Mouse (Mus musculus) right cerebral cortex, postnatal 14 days (tissue): ENCODE measurements at regions not wholly inside any gene's neighbourhood (a gene's known extent, or its start where the extent isn't known, plus 50 kb on each side); places are given as distances from the start of the nearest gene placed in this dataset.

ENCODE experiments used
- DNase-seq: peaks from one replicate; pipeline ENCODE4 v3.0.0; 2022

DNA sequence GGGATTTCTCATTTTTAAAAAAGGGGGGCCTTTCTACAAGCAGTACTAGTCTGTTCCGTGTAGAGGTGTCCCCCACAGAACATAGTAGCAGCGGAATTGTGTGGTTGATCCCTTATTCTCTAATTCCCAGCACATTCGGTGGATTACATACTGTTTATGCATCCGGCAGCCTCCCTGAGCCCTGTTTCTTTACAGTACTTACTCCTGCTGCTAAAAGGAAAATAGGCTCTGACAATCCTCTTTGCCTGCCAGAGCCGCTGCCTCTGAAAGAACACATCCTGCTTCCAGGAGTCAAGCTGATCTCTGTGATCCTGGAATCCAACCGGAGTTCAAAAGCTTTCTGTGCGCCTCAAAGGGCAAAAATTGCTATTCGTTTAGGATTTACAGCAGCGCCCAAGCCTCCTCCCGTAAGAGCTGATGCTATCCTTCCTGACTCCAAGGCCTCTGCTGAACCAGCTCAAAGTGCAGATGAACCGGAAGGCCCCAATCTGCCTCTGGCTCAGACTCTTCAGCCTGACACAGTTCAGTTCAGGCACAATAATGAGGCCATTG, 936.6 kb downstream of the Ndufa4 start:
- peak; percentile 13 for DNase-seq

DNA sequence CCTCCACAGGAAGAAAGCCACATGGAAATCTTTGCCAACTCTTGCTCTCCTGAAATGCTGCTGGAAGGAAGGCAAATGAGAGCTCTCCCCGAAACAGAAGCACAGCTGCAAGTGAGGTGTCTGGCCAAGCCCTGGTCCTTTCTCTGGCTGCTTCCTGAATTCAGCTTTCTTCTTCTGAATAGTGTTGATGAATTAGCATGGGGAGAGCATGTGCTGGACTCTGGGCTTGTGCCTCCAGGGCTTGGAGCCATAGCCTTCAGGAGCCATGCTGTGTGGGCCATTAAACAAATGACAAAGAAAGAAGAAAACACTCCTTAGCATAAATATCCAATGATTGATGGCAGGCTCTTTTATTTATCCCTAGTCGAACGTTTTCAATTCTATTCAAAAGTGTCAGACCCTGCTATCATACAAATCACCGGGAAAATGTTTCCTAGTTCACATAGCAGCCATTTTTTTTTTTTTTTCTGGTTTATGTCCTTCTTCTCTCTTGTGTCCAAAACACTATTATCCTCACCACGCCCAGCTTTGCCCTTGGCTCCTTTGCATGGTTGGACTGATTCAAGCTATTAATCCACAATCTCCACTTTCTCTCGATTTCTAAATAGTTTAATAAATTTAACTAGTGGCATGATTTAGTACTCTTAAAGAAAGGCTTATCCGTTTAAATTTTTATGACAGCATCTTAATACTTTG, 937.3 kb downstream of the Ndufa4 start:
- peak; percentile 11 for DNase-seq

DNA sequence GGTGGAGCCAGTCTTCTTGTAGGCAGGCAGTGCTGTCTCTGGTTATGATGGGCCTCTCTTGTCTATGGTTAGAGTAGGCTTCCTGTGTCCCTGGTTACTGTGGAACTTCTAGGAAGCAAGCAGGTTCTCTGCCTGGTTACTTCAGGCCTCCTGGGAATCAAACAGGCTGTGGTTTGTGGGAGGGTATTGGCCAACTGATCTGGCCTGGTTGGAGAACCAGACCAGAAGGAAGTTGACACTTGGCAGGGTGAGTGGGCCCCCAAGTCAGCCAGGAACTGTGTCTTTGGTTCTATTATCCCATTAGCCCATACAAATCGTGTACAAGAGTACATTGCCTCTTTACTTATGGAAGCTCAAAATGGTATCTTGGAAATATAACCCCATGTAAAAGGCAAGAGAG, 963.8 kb downstream of the Ndufa4 start:
- DNase-seq: no peak

DNA sequence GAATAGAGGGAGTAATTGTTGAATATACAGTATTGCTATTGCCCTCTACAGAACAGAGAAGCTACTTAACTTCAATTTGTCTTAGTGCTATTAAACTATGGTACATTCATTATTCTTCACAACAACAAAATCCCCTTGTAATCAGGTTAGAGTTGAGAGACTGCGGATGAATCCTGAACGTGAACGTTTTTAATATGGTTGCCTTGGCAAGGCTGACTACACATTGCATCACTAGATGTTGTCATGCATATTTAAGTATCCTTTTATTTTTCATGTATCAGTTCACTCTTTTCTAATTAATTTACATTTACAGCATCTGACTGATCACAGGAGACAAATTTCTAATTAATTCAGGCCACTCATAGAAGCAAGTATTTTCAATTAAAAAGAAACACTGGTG, 965.8 kb downstream of the Ndufa4 start:
- DNase-seq: no peak
